Mouse (Mus musculus) embryonic facial prominence, embryonic 12.5 days (tissue): Measurements from ENCODE around the gene Vps26c. TPM values are rescaled to one million over a fixed set of nuclear protein-coding genes. Genes with fewer than 3 reads are reported as not detected.
"Not testable (repeated sequence)": the region's sequence is repeated elsewhere in the genome, so short reads cannot be mapped to it uniquely, and the experiment has no call there.

Experiments
- ATAC-seq: fragments of 200-750 bp; cut with Nextera tagmentation; 2 replicates; pipeline ENCODE4 v1.8.0; 2017; ENCODE audit not compliant: insufficient number of reproducible peaks, insufficient read depth, low FRiP score, low TSS enrichment
- H3K27ac ChIP-seq: fragments of 300-500 bp; sonication (generic); 2 replicates; pipeline ENCODE4 v1.5.1; 2016; ENCODE audit warnings: mild to moderate bottlenecking
- H3K27me3 ChIP-seq: fragments of 300-500 bp; sonication (generic); 2 replicates; pipeline ENCODE4 v1.6.1; 2016; ENCODE audit warnings: mild to moderate bottlenecking, moderate library complexity
- H3K36me3 ChIP-seq: fragments of 300-500 bp; sonication (generic); 2 replicates; pipeline ENCODE4 v1.6.1; 2016; ENCODE audit warnings: mild to moderate bottlenecking
- H3K4me1 ChIP-seq: fragments of 300-500 bp; sonication (generic); 2 replicates; pipeline ENCODE4 v1.6.1; 2016
- H3K4me2 ChIP-seq: fragments of 300-500 bp; sonication (generic); replicated peaks from 2 replicates; pipeline ENCODE4 v1.6.1; 2016; ENCODE audit warnings: mild to moderate bottlenecking, moderate library complexity
- H3K4me3 ChIP-seq: fragments of 300-500 bp; sonication (generic); 2 replicates; pipeline ENCODE4 v1.5.1; 2016; ENCODE audit warnings: mild to moderate bottlenecking
- H3K9ac ChIP-seq: fragments of 300-500 bp; sonication (generic); 2 replicates; pipeline ENCODE4 v1.6.1; 2016; ENCODE audit warnings: mild to moderate bottlenecking, moderate library complexity
- H3K9me3 ChIP-seq: fragments of 300-500 bp; sonication (generic); 2 replicates; pipeline ENCODE4 v1.6.1; 2016; ENCODE audit warnings: mild to moderate bottlenecking, moderate library complexity
- WGBS: fragments of 180-500 bp; shearing (Covaris S2); methylation state at CpG from one replicate; pipeline ENCODE4 v1.1.7; 2016; 5-methylcytosine and 5-hydroxymethylcytosine counted together
- polyA plus RNA-seq: library from polyadenylated mRNA; unstranded; fragments of >200 nt; fragmentation: Nextera tagmentation; extraction: Ambion mirVana; gene quantifications from 2 replicates; pipeline ENCODE4 v1.2.1, GENCODE M21; 2016

Gene Vps26c
- polyA plus RNA-seq, 1 experiment from 2014 or later = 51.8 TPM

- WGBS = 61% methylated on average over 6 of the region's 6 CpGs
- Histone ChIP-seq H3K36me3 (no peaks in the 10 kb centered on the region), H3K9ac (peak overlapping the region; percentile 24; the same call in 1 of the 2 replicates), H3K9me3 (no peaks in the 10 kb centered on the region), H3K27ac (no peak overlapping the region), H3K27me3 (no peaks in the 10 kb centered on the region), H3K4me3 (no peak overlapping the region), H3K4me1 (peaks cover 26% of the 10 kb centered on the region), H3K4me2 (no peak overlapping the region)
- ATAC-seq = no peak
Observed at GRCm38 (mm10) chr16:94523594-94524377, 2.8 kb downstream of the Vps26c start.

DNA sequence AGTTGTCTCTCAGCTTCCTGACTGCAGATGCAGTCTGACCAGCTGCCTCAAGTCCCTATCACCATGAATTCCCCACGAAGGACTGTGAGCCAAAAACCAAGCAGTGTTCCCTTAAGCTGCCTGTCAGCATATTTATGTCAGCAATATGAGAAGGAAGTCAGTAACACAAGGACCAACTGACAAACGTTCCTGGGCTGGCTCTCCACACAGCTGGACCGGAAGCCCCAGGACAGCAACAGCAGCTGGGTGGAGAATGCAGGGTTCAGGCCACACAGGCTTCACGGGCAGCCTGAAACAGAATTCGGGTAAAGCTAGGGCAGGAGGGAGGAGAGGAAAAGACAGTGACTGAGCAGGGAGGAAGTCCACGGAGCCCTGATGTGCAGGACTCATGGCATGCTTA lies 7.6 kb downstream of the Vps26c start:
- WGBS = 61% methylated on average over 6 of the region's 6 CpGs
- no peak overlapping the region for H3K27ac ChIP-seq
- H3K9me3 ChIP-seq = no peaks in the 10 kb centered on the region
- no peak overlapping the region for H3K9ac ChIP-seq
- no peaks in the 10 kb centered on the region for H3K27me3 ChIP-seq
- ATAC-seq = no peak
- H3K36me3 ChIP-seq = no peaks in the 10 kb centered on the region
- H3K4me2 ChIP-seq = no peak overlapping the region
- H3K4me1 ChIP-seq = peaks cover 9% of the 10 kb centered on the region; the same call in 1 of the 2 replicates
- H3K4me3 ChIP-seq = no peak overlapping the region

DNA sequence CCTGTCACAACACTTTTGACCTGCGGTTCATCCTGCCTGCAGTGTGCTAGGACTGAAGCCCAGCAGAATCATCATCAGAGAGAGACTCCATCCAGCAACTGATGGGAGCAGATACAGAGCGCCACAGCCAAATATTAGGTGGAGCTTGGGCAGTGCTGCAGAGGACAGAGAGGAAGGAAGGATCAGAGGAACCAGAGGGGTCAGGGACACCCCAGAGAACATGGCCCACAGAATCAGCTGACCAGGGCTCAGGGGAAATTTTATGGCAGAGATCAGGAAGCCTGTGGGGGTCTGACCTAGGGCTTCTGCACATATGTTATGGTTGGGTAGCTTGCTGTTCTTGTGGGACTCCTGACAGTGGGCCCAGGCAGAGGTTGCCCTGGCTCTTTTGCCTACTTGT lies 9.0 kb downstream of the Vps26c start:
- no peaks in the 10 kb centered on the region for H3K27me3 ChIP-seq
- no peak overlapping the region for H3K4me2 ChIP-seq
- peaks cover 5% of the 10 kb centered on the region; the same call in 1 of the 2 replicates for H3K4me1 ChIP-seq
- 93% methylated on average over 2 of the region's 2 CpGs for WGBS
- H3K27ac ChIP-seq = no peak overlapping the region
- no peak overlapping the region for H3K4me3 ChIP-seq
- no peaks in the 10 kb centered on the region for H3K9me3 ChIP-seq
- ATAC-seq = no peak
- H3K36me3 ChIP-seq = no peaks in the 10 kb centered on the region
- H3K9ac ChIP-seq = no peak overlapping the region

- Histone ChIP-seq H3K9me3 (no peaks in the 10 kb centered on the region), H3K27ac (no peak overlapping the region), H3K4me2 (no peak overlapping the region), H3K9ac (no peak overlapping the region), H3K36me3 (peaks cover 43% of the 10 kb centered on the region), H3K27me3 (no peaks in the 10 kb centered on the region), H3K4me3 (no peak overlapping the region), H3K4me1 (no peaks in the 10 kb centered on the region)
- no peak for ATAC-seq
- 82% methylated on average over 2 of the region's 2 CpGs for WGBS
Observed at GRCm38 (mm10) chr16:94509983-94510382, 16.6 kb downstream of the Vps26c start.

- no peaks in the 10 kb centered on the region for H3K9me3 ChIP-seq
- no peaks in the 10 kb centered on the region for H3K4me1 ChIP-seq
- H3K9ac ChIP-seq = no peak overlapping the region
- WGBS = 91% methylated on average over 8 of the region's 8 CpGs
- peaks cover 55% of the 10 kb centered on the region for H3K36me3 ChIP-seq
- no peak for ATAC-seq
- H3K27me3 ChIP-seq = no peaks in the 10 kb centered on the region
- H3K27ac ChIP-seq = no peak overlapping the region
- H3K4me3 ChIP-seq = no peak overlapping the region
- H3K4me2 ChIP-seq = no peak overlapping the region
Observed at GRCm38 (mm10) chr16:94508769-94509168, 17.9 kb downstream of the Vps26c start.

GRCm38 (mm10) chr16:94507071-94507470 lies 19.6 kb downstream of the Vps26c start:
- WGBS = 93% methylated on average over 2 of the region's 2 CpGs

GRCm38 (mm10) chr16:94504192-94504591 lies 22.4 kb downstream of the Vps26c start:
- no peaks in the 10 kb centered on the region for H3K27me3 ChIP-seq
- H3K36me3 ChIP-seq = peaks cover 73% of the 10 kb centered on the region
- H3K27ac ChIP-seq = no peak overlapping the region
- 95% methylated on average over 5 of the region's 5 CpGs for WGBS
- no peaks in the 10 kb centered on the region for H3K9me3 ChIP-seq
- no peak overlapping the region for H3K9ac ChIP-seq
- no peak overlapping the region for H3K4me2 ChIP-seq
- no peak for ATAC-seq
- no peak overlapping the region for H3K4me3 ChIP-seq
- no peaks in the 10 kb centered on the region for H3K4me1 ChIP-seq

More at GRCm38 (mm10) chr16:94507071-94507470, 19.6 kb downstream of the Vps26c start:
- Histone ChIP-seq H3K9ac (no peak overlapping the region), H3K4me2 (no peak overlapping the region), H3K27me3 (no peaks in the 10 kb centered on the region), H3K4me3 (no peak overlapping the region), H3K27ac (no peak overlapping the region), H3K4me1 (no peaks in the 10 kb centered on the region), H3K9me3 (no peaks in the 10 kb centered on the region), H3K36me3 (peaks cover 69% of the 10 kb centered on the region)
- ATAC-seq = no peak

DNA sequence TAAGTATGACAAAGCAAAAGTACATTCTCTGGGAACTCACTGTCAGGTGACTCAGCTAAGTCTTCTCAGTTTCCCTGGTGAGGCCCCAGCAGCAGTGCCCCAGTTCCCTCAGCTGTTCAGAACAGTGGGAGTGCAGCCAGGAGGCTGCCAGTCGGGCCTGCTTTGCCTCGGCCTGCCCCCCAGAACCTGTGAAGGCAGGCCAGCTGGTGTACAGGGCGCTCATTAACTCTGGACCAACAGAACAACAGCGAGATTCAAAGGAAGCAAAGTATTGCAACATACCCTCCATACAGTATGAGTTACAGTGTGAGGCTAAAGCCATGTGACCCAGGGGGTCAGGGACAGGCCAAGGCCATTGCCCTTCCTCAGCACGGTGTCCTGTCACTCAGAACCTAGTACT lies 28.7 kb downstream of the Vps26c start:
- H3K4me3 ChIP-seq = no peak overlapping the region
- H3K9me3 ChIP-seq = no peaks in the 10 kb centered on the region
- no peak overlapping the region for H3K9ac ChIP-seq
- ATAC-seq = no peak
- no peaks in the 10 kb centered on the region for H3K27me3 ChIP-seq
- H3K4me1 ChIP-seq = no peaks in the 10 kb centered on the region
- H3K4me2 ChIP-seq = no peak overlapping the region
- H3K36me3 ChIP-seq = peaks cover 62% of the 10 kb centered on the region
- WGBS = 85% methylated on average over 5 of the region's 5 CpGs
- no peak overlapping the region for H3K27ac ChIP-seq

- H3K4me2 ChIP-seq, H3K4me1 ChIP-seq, H3K4me3 ChIP-seq, H3K9ac ChIP-seq, H3K9me3 ChIP-seq, ATAC-seq, H3K27me3 ChIP-seq, H3K27ac ChIP-seq: not testable (repeated sequence)
- H3K36me3 ChIP-seq = peaks cover 56% of the 10 kb centered on the region
- 95% methylated on average over 7 of the region's 7 CpGs for WGBS
Observed at GRCm38 (mm10) chr16:94497176-94497575, 29.5 kb downstream of the Vps26c start.

GRCm38 (mm10) chr16:94489326-94489725 lies 37.3 kb downstream of the Vps26c start:
- Histone ChIP-seq H3K4me1 (no peaks in the 10 kb centered on the region), H3K4me3 (no peak overlapping the region), H3K36me3 (no peaks in the 10 kb centered on the region), H3K4me2 (no peak overlapping the region), H3K27ac (no peak overlapping the region), H3K27me3 (no peaks in the 10 kb centered on the region), H3K9me3 (no peaks in the 10 kb centered on the region), H3K9ac (no peak overlapping the region)
- no peak for ATAC-seq
- WGBS = 92% methylated on average over 5 of the region's 5 CpGs

- H3K27ac ChIP-seq = no peak overlapping the region
- no peak for ATAC-seq
- H3K9me3 ChIP-seq = no peaks in the 10 kb centered on the region
- H3K4me2 ChIP-seq = no peak overlapping the region
- no peaks in the 10 kb centered on the region for H3K36me3 ChIP-seq
- no peaks in the 10 kb centered on the region for H3K27me3 ChIP-seq
- H3K4me1 ChIP-seq = no peaks in the 10 kb centered on the region
- 82% methylated on average over 5 of the region's 5 CpGs for WGBS
- H3K4me3 ChIP-seq = no peak overlapping the region
- no peak overlapping the region for H3K9ac ChIP-seq
Observed at GRCm38 (mm10) chr16:94487341-94487740, 39.3 kb downstream of the Vps26c start.

- no peak for ATAC-seq
Observed at GRCm38 (mm10) chr16:94484752-94485535, 41.7 kb downstream of the Vps26c start.

More at GRCm38 (mm10) chr16:94484752-94485535, 41.7 kb downstream of the Vps26c start:
- no peak overlapping the region for H3K4me2 ChIP-seq
- H3K27ac ChIP-seq = no peak overlapping the region
- H3K4me3 ChIP-seq = no peak overlapping the region
- H3K36me3 ChIP-seq = no peaks in the 10 kb centered on the region
- H3K9ac ChIP-seq = no peak overlapping the region
- no peaks in the 10 kb centered on the region for H3K27me3 ChIP-seq
- no peaks in the 10 kb centered on the region for H3K9me3 ChIP-seq
- no peaks in the 10 kb centered on the region for H3K4me1 ChIP-seq
- WGBS = 77% methylated on average over 11 of the region's 11 CpGs
